Mouse (Mus musculus) lung, postnatal 4 days (tissue): ENCODE measurements around the gene Rnf128.
"Not testable (repeated sequence)": the region's sequence is repeated elsewhere in the genome, so short reads cannot be mapped to it uniquely, and the experiment has no call there.

Experiments used
- DNase-seq, 2 experiments: peaks; one replicate each; pipeline ENCODE4 v3.0.0; 2021

The Rnf128 gene

DNA sequence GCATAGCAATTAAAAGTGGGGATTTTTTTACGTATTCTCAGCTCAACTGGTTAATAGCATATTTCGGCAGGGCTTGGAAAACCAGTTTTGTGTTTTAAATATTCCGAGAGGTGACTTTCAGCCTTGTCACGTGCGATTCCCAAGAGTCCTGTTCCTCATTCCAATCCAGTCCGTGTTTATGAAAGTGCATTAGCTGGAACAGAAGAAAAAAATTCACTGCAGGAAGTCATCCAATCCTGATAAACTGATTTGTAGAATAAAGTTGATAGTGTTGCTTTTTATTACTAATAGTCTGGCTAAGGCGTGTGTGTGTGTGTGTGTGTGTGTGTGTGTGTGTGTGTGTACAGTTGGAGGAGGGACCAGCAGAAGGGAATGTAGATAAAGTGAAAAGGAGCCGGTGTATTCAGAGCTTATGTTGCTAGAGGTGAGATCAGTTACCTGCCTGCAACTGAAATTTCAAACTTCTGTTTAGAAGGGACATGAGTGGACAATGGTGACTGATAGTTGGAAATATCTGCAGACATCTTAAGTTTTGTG, at the start of gene Rnf128:
TSS of gene Rnf128 (plus strand) at position 392 of the 537 bp plus-strand sequence.
- no peak for DNase-seq

DNA sequence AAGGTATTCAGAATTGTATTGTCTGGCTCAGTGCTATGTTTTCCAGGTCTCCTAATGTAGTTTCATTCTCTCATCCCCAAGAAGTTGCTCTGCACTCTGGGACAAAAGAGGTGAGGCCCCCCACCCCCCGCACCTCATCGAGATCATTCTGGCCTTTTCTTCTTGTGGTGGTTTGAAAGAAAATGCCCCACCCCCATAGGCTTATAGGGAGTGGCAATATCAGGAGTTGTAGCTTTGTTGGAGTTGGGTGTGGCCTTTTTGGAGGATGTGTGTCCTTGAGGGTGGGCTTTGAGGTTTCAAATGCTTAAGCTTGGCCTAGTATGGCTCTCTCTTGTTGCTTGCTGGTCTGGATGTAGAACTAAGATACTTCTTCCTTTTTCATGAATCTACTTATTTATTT, 47.0 kb upstream of the Rnf128 start:
- DNase-seq, result no peak

DNA sequence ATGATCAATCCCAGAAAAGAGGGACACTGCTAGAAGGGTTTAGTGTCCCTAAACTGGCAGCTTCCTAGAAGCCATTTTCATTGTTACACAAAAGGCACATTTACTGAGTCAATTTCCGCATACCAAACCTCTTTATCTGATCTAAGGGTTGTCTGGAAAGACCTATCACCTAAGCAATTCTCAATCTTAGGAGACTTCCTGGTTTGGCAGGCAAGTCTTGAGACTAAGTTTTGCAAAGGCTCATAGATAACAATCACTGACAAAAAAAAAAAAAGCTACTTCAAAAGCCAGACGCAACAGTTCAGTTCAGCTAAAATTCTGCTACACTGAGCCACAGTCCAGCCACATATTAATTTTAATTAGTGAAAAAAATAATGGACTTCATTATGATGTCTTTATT, 43.9 kb upstream of the Rnf128 start:
- no peak for DNase-seq

DNA sequence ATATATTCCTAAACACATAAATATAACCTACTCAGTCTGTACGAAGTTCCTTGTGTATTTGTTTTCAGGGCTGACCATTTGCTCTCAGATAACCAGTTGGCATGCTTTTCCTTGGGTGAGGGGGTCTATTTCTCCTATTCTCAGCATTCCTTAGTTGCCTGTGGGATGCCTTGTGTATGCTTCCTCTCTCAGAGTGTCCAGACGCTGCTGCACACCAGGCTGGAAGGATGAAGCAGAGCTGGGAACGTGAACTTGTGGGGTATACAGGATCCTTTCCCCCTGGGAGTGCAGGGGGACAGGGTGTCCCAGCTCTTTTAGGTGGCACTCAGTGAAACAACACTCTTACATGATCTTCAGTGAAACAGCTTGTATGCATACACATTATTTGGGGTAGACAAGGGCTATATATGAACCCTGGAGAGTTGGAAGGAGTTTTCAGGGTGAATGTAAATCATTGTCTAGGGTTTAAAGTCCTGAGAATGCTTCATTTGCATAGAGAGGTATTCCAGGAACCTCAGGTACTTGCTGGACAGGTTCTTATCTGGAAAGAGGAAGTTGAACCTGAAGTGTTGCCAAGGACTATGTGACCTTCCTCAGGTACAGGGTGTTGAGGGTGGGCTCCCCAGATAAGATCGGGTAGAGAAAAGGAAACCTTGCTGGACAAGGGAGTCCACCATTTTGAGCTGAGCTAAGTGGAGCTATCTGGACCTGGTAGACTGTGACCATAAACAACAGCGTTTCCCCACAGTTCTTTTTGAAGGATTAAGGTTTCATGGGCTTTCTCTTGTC, 38.6 kb upstream of the Rnf128 start:
- no peak for DNase-seq

DNA sequence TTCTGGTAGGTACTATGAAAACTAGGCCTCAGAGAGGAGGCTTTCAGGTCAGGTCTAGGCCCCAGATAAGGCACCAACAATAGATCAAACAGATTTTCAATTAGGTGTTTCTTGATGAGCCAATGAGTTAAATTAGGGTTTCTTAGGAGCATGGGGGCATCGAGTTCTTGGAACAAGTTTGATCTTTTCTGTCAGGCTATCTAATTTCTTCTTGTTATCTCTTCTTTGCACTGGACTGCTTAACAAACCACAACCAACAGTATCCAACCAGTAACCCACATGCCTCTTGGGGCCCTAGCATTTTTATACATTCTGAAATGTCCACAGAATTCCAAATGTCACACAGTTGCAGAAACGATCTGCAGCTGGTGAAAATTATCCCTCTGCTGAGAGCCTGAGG, 37.4 kb upstream of the Rnf128 start:
- DNase-seq, result no peak

DNA sequence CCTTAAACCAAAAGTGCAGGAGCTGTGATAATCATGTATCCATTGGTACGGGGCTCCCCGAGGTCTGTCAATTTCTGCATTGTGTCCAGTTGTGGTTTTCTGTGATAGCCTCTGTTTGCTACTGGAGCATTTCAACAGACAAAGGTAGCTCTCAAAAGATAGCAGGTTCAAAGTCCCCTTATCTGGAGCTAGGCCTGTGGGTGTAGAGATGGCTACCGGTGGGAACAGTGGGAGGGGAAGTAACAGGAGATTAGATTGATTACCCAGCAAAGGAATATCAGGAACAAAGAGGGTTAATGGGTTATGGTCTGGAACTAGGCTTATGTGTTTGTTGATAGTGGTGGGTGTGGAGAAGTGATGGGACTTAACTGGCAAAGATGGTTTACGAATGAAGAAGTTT, 36.1 kb upstream of the Rnf128 start:
- no peak for DNase-seq

DNA sequence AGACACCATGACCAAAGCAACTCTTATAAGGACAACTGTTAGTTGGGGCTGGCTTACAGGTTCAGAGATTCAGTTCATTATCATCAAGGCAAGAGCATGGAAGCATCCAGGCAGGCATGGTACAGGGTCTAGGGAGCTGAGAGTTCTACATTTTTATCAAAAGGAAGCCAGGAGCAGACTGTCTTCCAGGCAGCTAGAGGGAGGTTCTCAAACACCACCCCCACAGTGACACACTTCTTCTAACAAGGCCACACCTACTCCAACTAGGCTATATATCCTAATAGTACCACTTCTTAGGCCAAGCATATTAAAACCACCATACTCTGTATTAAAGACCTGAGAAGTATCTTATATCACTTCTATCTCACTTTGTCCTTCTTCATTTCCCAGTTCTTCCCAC, 33.4 kb upstream of the Rnf128 start:
- no peak for DNase-seq

DNA sequence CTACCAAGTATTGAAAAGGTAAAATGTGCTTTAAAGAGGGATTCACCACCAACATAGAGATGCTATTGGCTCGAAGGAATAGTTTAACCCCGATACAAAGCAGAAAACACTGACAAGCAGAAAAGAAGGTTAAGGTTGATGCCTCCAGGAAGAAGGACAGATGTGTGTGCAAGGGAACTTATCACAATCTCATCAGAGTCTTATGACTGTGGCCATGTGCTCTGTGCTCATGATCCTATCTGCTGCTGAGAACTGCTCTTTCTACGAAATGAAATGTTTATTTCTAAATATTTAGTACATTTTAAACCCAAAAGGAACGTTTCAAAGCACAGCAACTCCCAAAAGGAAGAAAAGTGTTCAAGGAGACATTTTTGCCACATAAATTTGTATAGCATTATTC, 30.8 kb upstream of the Rnf128 start:
- no peak for DNase-seq

DNA sequence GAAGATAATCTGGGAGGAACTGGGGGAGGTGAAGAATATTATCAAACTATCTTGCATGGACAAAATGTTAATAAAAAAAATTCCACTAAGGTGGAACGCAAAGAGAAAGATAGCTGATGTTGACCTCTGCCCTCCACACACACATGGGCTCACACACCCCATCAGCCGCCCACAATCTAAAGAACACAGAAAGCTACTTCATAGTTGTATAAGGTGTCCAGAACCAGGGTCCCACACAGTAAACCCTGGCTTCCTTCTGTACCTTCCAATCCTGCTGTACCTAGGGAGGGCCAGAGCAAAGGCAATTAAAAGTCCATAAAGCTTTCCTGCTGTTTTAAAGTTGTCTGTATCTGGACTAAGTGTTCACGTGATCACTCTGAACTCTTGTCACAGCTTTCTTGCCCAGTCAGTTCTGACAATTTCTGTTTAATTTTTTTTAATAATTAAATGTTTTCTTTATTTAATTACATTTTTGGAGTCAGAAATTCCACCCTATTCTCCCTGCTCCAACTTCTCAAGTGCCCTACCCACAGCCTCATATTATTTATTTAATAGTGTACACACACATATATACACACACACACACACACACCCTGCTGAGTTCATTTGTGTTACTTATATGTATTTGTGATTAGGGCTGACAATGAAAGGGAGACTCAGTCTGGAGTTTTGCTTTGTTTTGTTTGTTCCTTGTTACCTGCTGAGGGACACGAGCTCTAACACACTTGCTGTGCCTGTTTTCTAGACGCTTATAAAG, 25.3 kb upstream of the Rnf128 start:
- no peak for DNase-seq

DNA sequence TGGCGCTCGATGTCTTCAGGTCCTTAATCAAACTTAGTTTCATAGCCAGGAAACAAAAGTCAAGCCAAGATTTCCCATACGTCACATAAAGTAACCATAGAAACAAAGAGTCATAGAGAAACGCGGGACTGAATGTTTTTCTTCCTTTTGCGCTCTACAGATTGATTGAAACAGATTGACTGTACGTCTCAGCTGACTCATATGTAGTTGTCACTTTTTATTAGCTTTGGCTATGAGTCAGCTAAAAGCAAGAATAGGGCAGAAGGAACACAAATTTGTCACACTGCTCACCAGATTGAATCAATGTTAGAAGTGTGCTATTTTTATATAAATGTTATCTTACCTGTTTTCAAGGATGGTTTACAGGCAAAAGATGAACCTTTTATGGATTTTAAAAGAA, 19.4 kb upstream of the Rnf128 start:
- no peak for DNase-seq

DNA sequence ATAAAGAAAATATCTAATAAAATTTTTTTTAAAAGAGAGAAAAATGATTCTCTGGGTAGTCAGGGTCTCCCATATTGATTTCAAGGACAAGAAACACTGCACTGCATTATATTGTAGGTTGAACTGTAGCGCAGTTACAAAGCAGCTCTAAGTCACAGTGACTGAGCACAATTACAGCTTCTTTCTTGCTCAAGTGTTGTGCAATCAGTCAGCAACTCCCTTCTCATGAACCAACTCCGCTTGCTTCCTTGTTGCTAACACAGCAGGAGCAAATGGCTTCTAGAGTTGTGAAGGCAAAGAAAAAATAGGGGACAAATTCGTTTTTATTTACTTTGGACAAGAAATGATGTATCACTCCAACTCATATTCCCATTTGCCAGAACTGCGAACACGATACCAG, 12.7 kb upstream of the Rnf128 start:
- DNase-seq, result no peak

DNA sequence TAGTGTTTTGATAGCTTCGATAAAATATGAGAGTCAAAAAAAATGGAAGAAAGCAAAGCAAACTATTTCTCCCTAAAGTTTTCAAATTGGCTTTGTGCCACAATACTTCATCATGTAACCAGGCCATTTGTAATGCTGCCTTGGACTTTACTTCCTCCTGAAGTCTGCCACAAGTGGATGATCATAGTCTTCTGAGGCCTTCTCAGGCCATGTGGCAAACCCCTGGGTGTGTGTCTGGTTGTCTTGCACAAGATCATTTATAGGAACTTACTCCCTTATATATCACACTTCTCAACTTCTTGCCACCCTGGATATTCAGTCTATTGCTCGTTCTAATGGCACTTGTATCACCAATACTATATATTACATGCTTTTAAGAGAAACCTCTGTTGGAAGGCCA, 11.0 kb upstream of the Rnf128 start:
- no peak for DNase-seq

DNA sequence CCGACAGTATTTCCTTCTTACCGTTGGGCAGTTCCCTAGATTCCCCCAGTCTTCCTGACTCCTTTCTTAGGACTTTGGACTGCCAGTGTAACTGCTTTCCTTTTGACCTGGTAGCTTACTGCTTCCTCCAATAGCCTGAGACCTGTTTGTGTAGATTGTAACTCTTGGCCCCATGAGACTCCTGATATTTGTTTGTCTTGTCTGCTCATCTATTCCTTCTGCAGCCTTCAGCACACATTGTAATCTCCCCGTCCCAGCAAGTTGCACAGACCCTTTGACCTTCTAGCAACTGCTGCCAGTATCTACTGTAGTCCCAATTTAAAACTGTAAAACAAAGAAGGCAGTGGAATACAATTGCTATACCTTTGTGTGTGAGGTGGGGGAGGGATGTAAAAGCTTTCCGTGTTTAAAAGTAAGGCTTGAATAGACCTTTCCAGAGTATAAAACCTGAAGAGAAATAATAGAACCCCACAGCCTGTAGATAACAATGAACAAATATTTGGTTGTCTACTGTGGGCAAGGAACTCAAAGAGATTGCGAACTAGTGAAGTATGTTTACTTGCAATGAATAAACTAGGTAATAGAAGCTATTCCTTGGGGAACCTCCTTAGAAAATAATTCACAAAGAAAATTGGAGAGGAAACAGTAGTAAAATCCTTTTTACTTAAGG, 726 bp upstream of the Rnf128 start:
- DNase-seq, result no peak

DNA sequence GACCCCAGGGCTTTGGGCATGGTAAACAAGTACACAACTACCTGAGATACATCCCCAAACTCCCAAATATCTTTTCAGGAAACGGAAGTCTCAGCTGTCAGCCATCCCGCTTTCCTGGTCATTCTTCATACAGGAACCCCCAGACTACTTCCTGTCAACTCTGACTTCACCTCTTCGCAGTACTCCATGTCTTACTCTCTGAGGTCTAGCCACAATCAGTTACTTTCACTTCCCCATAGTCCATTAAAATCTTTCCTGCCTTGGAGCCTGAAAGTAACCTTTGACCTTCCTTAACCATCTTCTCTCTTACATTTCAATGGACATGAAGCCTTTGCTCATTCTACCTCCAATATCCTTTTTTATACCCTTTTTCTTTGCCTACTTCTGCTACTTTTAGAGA, 6.9 kb downstream of the Rnf128 start:
- DNase-seq, result no peak

DNA sequence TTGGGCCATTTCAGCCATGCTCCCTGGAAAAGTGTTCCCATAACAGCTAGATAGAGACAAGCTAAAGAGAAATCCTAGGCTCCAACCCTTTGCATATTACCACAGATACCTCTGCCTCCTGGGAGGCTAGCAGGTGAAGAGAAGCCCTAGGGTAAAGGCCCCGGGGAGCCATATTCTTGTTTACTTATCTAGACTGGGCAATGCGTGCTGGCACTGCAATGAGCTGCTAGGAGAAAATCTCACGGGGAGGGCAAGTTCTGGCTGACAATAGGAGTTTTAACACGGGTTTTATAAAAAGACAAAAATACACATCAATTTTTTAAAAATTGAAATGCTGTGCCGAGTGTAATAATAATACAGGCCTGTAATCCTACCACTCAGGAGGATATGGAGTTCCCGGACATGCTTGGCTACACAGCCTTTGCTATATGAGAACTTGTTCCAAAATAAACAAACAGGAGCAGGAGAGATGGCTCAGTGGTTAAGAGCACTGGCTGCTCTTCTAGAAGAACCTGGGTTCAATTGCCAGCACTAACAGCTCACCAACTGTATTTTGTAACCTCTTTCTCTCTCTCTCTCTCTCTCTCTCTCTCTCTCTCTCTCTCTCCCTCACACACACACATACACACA, 15.6 kb downstream of the Rnf128 start:
- no peak for DNase-seq

DNA sequence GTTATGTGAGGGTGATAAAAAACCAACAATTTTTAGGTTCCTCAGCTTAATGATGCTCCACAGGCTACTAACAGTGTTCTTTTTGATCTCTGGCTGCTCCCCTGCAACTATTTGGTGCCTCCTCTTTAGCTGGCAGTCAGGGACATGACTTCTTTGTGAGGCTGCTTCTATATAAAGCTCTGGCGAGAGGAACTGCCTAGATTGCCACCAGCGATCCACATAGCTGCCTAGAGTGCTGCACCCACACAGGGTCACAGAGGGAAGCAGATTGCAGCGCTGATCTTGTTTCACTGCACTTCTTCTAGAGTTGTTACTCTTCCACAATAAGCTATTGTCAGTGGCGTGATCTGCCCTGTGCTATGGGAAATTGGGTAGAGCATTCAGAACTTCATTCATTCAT, 20.5 kb downstream of the Rnf128 start:
- DNase-seq, result no peak

DNA sequence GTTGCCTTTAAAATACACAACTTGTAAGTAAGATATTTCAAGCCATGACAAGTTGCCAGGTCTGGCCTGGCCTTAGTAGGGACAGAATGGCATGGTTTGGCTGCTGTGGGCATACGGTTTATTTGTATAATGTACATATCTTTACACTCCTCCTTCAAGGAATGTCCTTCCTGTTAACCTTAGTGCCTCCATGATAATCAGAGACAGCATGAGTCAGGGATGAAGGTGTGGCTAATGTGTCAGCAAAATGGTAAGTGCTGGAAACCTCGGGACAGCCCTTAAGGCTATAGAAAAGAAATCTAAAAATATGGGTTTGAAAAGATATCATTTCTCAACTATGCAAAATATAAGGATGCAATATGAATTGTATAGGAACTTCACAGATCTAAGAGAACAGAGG, 23.6 kb downstream of the Rnf128 start:
- not testable (repeated sequence) for DNase-seq

DNA sequence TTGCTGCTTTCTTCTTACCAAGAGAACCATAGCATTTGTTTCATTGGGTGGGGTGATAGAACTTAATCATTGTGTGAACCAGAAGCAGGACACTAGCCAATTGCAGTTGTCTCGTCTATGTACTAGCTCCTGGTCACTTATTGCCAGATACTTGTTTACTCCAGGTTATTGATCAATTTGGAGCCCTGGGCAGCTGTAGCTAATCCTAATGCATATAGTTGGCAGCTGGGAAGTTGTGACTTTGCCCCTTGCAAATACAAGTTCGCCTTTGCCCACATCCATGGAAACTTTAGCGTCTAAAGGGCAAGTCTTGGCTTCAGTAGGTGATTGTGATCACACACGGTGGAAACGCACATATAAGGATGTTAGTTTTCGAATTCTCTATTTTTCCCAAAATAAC, 33.3 kb downstream of the Rnf128 start:
- DNase-seq, result no peak

DNA sequence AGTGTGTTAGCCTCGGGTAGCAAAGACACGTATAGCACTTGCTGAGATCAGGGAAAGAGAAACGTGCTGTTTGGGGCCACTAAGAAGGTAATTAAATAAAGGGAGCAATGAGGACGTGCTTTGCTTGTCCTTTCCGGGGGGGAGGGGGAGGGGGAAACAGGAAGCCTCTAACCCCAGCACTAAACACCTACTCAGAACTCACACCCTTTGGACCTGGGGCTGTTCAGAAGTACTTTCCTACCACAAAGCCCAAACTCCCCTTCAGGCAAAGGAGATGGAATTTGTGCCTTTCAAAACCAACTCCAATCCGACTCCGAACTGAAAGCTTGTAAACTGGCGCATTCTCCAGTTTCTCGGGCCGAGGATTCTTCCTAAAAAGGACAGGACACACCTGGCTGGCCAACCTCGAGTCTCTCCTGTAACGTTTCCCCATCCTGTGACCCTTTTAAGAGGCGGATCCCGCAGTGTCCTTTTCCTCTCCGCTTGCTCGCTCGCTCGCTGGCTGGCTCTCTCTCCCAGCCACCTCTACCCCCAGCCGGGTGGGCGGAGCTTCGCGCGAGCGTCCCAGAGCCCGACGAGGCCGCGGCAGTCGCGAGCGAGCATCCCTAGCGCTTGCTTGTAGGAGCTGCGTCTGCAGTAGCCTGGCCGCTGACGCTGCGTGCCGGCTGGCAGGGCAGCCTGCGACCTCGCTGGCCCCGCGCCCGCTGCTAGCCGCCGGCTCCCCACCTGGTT, 47.1 kb downstream of the Rnf128 start:
- DNase-seq, result peak; percentile 76 to 83

DNA sequence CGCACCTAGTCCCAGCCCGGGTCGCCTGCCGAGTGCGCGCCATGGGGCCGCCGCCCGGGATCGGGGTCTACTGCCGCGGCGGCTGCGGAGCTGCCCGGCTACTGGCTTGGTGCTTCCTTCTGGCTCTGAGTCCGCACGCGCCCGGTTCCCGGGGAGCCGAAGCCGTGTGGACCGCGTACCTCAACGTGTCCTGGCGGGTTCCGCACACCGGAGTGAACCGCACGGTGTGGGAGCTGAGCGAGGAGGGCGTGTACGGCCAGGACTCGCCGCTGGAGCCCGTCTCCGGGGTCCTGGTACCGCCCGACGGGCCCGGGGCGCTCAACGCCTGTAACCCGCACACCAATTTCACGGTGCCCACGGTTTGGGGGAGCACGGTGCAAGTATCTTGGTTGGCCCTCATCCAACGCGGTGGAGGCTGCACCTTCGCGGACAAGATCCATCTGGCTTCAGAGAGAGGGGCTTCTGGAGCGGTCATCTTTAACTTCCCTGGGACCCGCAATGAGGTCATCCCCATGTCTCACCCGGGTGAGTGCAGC, 47.7 kb downstream of the Rnf128 start:
- DNase-seq, result peak in 1 of 2 experiments; percentile 29

DNA sequence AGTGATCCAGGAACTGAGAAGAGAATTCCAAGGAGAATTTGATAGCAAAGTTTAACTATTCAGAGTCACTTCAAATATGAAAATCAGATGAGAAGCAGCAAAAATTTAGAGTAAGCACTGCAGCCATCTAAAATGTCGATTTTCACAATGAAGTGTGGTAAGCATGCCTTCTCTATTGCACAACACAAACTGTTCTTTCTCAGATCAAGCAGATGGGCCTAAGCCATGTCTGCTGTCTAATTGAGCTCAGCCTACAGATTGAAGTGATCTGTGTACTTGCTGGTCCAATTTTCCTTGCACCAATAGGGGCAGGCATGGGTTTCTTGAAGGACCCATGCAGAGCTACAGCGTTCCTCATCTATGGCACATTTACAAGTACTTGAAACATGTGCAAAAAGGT, 51.6 kb downstream of the Rnf128 start:
- no peak for DNase-seq

DNA sequence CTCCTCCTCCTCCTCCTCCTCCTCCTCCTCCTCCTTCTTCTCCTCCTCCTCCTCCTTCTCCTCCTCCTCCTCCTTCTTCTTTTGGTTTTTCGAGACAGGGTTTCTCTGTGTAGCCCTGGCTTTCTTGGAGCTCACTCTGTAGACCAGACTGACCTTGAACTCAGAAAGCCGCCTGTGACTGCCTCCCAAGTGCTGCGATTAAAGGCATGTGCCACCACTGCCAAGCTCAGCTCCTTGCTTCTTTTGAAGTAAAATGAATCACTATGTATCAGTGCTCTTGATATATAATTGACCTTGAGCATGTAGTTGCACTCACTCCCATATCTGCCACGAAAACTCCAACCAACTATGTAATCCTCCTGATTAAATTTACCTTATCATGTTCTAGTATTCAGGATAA, 59.0 kb downstream of the Rnf128 start:
- no peak for DNase-seq
